Mouse (Mus musculus): ENCODE results near the gene Antxr1. TPM values are rescaled to one million over a fixed set of nuclear protein-coding genes. Genes with fewer than 3 reads are reported as not detected.

Gene Antxr1
- polyA plus RNA-seq, 1 experiment from 2014 or later: 3.6 TPM

- Histone ChIP-seq H3K4me3 (no peak overlapping the region), H3K4me1 (no peaks in the 10 kb centered on the region), H3K27me3 (ENCODE audit: low read depth, poor library complexity, severe bottlenecking) (no peaks in the 10 kb centered on the region), H3K27ac (replicated peaks) (no peak overlapping the region), H3K9me3 (replicated peaks) (no peaks in the 10 kb centered on the region), H3K36me3 (peaks cover 17% of the 10 kb centered on the region)
- WGBS: 90% methylated on average over 12 of the region's 12 CpGs
- no peak for DNase-seq (ENCODE audit: low spot score)
These were observed 195.6 kb downstream of the Antxr1 start for GRCm38 (mm10) chr6:87139796-87140553.

- Histone ChIP-seq H3K27ac (replicated peaks) (no peak overlapping the region), H3K4me3 (no peak overlapping the region)
These were observed 197.1 kb downstream of the Antxr1 start for GRCm38 (mm10) chr6:87138479-87138878.

GRCm38 (mm10) chr6:87133966-87134546 lies 201.6 kb downstream of the Antxr1 start:
- no peak overlapping the region for H3K27ac ChIP-seq (replicated peaks)
- no peaks in the 10 kb centered on the region for H3K4me1 ChIP-seq
- no peak overlapping the region for H3K4me3 ChIP-seq
- H3K27me3 ChIP-seq (ENCODE audit: low read depth, poor library complexity, severe bottlenecking): no peaks in the 10 kb centered on the region
- H3K9me3 ChIP-seq (replicated peaks): peaks cover 4% of the 10 kb centered on the region; the same call in 1 of the 2 replicates
- 82% methylated on average over 12 of the region's 12 CpGs for WGBS
- DNase-seq (ENCODE audit: low spot score): no peak
- H3K36me3 ChIP-seq: peaks cover 17% of the 10 kb centered on the region

More at GRCm38 (mm10) chr6:87138479-87138878, 197.1 kb downstream of the Antxr1 start:
- no peak for DNase-seq (ENCODE audit: low spot score)
- Histone ChIP-seq H3K9me3 (replicated peaks) (no peaks in the 10 kb centered on the region), H3K27me3 (ENCODE audit: low read depth, poor library complexity, severe bottlenecking) (no peaks in the 10 kb centered on the region), H3K4me1 (no peaks in the 10 kb centered on the region), H3K36me3 (peaks cover 17% of the 10 kb centered on the region)
- WGBS: 87% methylated on average over 5 of the region's 5 CpGs

DNA sequence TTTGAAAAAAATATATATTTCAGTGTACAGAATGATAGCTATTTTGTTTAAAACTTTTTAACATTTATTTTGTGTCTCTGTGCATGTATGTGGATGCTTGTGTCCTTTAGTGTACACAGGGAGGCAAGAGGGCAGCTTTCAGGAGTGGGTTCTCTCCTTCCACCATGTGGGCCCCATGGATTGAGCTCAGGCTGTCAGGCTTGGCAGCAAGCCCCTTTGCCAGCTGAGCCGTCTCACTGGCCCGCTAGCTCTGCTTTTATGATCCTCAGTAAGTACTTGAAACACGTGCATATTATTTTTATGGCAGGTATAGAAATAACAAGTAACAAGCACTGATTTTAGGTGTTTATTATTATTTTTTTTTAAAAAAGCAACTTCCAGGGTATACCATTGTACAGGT lies 202.1 kb downstream of the Antxr1 start:
- no peak for DNase-seq (ENCODE audit: low spot score)
- WGBS: 94% methylated on average over 3 of the region's 3 CpGs
- Histone ChIP-seq H3K36me3 (peaks cover 17% of the 10 kb centered on the region), H3K4me1 (no peaks in the 10 kb centered on the region), H3K9me3 (replicated peaks) (peaks cover 4% of the 10 kb centered on the region; the same call in 1 of the 2 replicates), H3K27ac (replicated peaks) (no peak overlapping the region), H3K4me3 (no peak overlapping the region), H3K27me3 (ENCODE audit: low read depth, poor library complexity, severe bottlenecking) (no peaks in the 10 kb centered on the region)

DNA sequence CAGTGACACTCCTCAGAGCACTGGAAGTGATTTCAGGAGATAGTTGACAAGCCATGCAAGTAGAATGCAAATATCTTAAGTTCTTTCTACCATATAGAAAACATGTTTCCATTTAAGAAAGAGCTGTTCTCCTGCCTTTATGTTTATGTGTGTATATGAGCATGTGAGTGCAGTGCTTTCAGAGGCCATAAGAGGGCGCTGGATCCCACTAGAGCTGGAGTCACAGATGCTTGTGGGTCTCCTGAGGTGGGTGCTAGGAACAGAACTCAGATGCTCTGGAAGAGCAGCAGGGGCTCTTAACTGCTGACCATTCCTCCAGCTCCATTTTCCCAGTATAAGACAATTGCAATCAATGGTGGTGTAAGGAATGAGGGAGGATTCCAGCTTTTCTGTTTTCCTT lies 204.5 kb downstream of the Antxr1 start:
- WGBS: 62% methylated on average over 1 of the region's 1 CpGs
- Histone ChIP-seq H3K27me3 (ENCODE audit: low read depth, poor library complexity, severe bottlenecking) (no peaks in the 10 kb centered on the region), H3K9me3 (replicated peaks) (peaks cover 4% of the 10 kb centered on the region; the same call in 1 of the 2 replicates), H3K4me3 (no peak overlapping the region), H3K27ac (replicated peaks) (no peak overlapping the region), H3K4me1 (0 out of 2 replicates have a peak, but pooled peaks cover 6% of the 10 kb centered on the region), H3K36me3 (peaks cover 9% of the 10 kb centered on the region)
- no peak for DNase-seq (ENCODE audit: low spot score)

GRCm38 (mm10) chr6:87130628-87131027 lies 205.0 kb downstream of the Antxr1 start:
- Histone ChIP-seq H3K36me3 (peaks cover 4% of the 10 kb centered on the region), H3K9me3 (replicated peaks) (peaks cover 4% of the 10 kb centered on the region; the same call in 1 of the 2 replicates), H3K27me3 (ENCODE audit: low read depth, poor library complexity, severe bottlenecking) (no peaks in the 10 kb centered on the region), H3K27ac (replicated peaks) (no peak overlapping the region), H3K4me3 (no peak overlapping the region), H3K4me1 (0 out of 2 replicates have a peak, but pooled peaks cover 6% of the 10 kb centered on the region)
- 91% methylated on average over 7 of the region's 7 CpGs for WGBS
- no peak for DNase-seq (ENCODE audit: low spot score)

GRCm38 (mm10) chr6:87129861-87130260 lies 205.8 kb downstream of the Antxr1 start:
- no peaks in the 10 kb centered on the region for H3K36me3 ChIP-seq
- WGBS: 93% methylated on average over 8 of the region's 8 CpGs
- no peak for DNase-seq (ENCODE audit: low spot score)

GRCm38 (mm10) chr6:87127049-87127753 lies 208.4 kb downstream of the Antxr1 start:
- 75% methylated on average over 8 of the region's 8 CpGs for WGBS

More at GRCm38 (mm10) chr6:87129861-87130260, 205.8 kb downstream of the Antxr1 start:
- no peaks in the 10 kb centered on the region for H3K27me3 ChIP-seq (ENCODE audit: low read depth, poor library complexity, severe bottlenecking)
- H3K27ac ChIP-seq (replicated peaks): no peak overlapping the region
- H3K9me3 ChIP-seq (replicated peaks): peaks cover 4% of the 10 kb centered on the region; the same call in 1 of the 2 replicates
- H3K4me1 ChIP-seq: 0 out of 2 replicates have a peak, but pooled peaks cover 6% of the 10 kb centered on the region
- no peak overlapping the region for H3K4me3 ChIP-seq

GRCm38 (mm10) chr6:87123973-87124372 lies 211.6 kb downstream of the Antxr1 start:
- H3K36me3 ChIP-seq: no peaks in the 10 kb centered on the region
- no peak for DNase-seq (ENCODE audit: low spot score)
- no peak overlapping the region for H3K4me3 ChIP-seq
- no peaks in the 10 kb centered on the region for H3K27me3 ChIP-seq (ENCODE audit: low read depth, poor library complexity, severe bottlenecking)
- H3K27ac ChIP-seq (replicated peaks): no peak overlapping the region
- WGBS: 91% methylated on average over 4 of the region's 4 CpGs
- no peaks in the 10 kb centered on the region for H3K9me3 ChIP-seq (replicated peaks)
- H3K4me1 ChIP-seq: 0 out of 2 replicates have a peak, but pooled peaks cover 6% of the 10 kb centered on the region

More at GRCm38 (mm10) chr6:87127049-87127753, 208.4 kb downstream of the Antxr1 start:
- Histone ChIP-seq H3K4me1 (0 out of 2 replicates have a peak, but pooled peaks cover 6% of the 10 kb centered on the region), H3K9me3 (replicated peaks) (peaks cover 4% of the 10 kb centered on the region; the same call in 1 of the 2 replicates), H3K36me3 (no peaks in the 10 kb centered on the region), H3K27ac (replicated peaks) (no peak overlapping the region), H3K4me3 (no peak overlapping the region), H3K27me3 (ENCODE audit: low read depth, poor library complexity, severe bottlenecking) (no peaks in the 10 kb centered on the region)
- no peak for DNase-seq (ENCODE audit: low spot score)

GRCm38 (mm10) chr6:87123406-87123805 lies 212.2 kb downstream of the Antxr1 start:
- Histone ChIP-seq H3K27me3 (ENCODE audit: low read depth, poor library complexity, severe bottlenecking) (no peaks in the 10 kb centered on the region), H3K27ac (replicated peaks) (no peak overlapping the region), H3K9me3 (replicated peaks) (no peaks in the 10 kb centered on the region), H3K36me3 (no peaks in the 10 kb centered on the region), H3K4me1 (0 out of 2 replicates have a peak, but pooled peaks cover 6% of the 10 kb centered on the region), H3K4me3 (no peak overlapping the region)
- WGBS: 87% methylated on average over 6 of the region's 6 CpGs
- no peak for DNase-seq (ENCODE audit: low spot score)

GRCm38 (mm10) chr6:87121961-87122360 lies 213.7 kb downstream of the Antxr1 start:
- Histone ChIP-seq H3K36me3 (no peaks in the 10 kb centered on the region), H3K27me3 (ENCODE audit: low read depth, poor library complexity, severe bottlenecking) (no peaks in the 10 kb centered on the region), H3K4me3 (no peak overlapping the region), H3K9me3 (replicated peaks) (no peaks in the 10 kb centered on the region), H3K27ac (replicated peaks) (no peak overlapping the region), H3K4me1 (0 out of 2 replicates have a peak, but pooled peaks cover 3% of the 10 kb centered on the region)
- DNase-seq (ENCODE audit: low spot score): no peak
- WGBS: 90% methylated on average over 7 of the region's 7 CpGs

GRCm38 (mm10) chr6:87120661-87121060 lies 215.0 kb downstream of the Antxr1 start:
- H3K9me3 ChIP-seq (replicated peaks): no peaks in the 10 kb centered on the region
- no peaks in the 10 kb centered on the region for H3K4me1 ChIP-seq
- no peaks in the 10 kb centered on the region for H3K36me3 ChIP-seq
- H3K27ac ChIP-seq (replicated peaks): no peak overlapping the region
- no peak for DNase-seq (ENCODE audit: low spot score)
- H3K4me3 ChIP-seq: no peak overlapping the region
- no peaks in the 10 kb centered on the region for H3K27me3 ChIP-seq (ENCODE audit: low read depth, poor library complexity, severe bottlenecking)
- 90% methylated on average over 6 of the region's 6 CpGs for WGBS
